Mouse (Mus musculus): ENCODE data around the gene Gorab. TPM values are rescaled to one million over a fixed set of nuclear protein-coding genes. Genes with fewer than 3 reads are reported as not detected.
A peak's percentile ranks its signal among the peaks of the same experiment; 100 is the strongest.

Gene Gorab
- 23.8 and 26.2 TPM in 2 replicates for polyA plus RNA-seq (2016; fragmentation: Nextera tagmentation; extraction: Ambion mirVana)

GRCm38 (mm10) chr1:163403498-163404126 lies at the start of gene Gorab:
Gene Gorab, minus strand, starts transcription at chr1:163403669.
- no peaks in the 10 kb centered on the region for H3K36me3 ChIP-seq (replicated peaks)
- peaks cover 12% of the 10 kb centered on the region for H3K4me1 ChIP-seq
- H3K4me3 ChIP-seq = peak within 1 kb of the TSS; percentile 73
- H3K9me3 ChIP-seq = no peaks in the 10 kb centered on the region
- under 1% methylated on average over 28 of the region's 28 CpGs for WGBS
- peak; percentile 95 for DNase-seq (ENCODE audit: extremely low spot score, low spot score)
- H3K27ac ChIP-seq = peak within 1 kb of the TSS; percentile 95
- H3K27me3 ChIP-seq (ENCODE audit: poor library complexity, severe bottlenecking) = no peaks in the 10 kb centered on the region

- Histone ChIP-seq H3K9me3 (no peaks in the 10 kb centered on the region), H3K4me3 (no peak overlapping the region), H3K4me1 (peaks cover 7% of the 10 kb centered on the region; the same call in 1 of the 2 replicates), H3K27ac (no peak overlapping the region), H3K27me3 (ENCODE audit: poor library complexity, severe bottlenecking) (no peaks in the 10 kb centered on the region), H3K36me3 (replicated peaks) (no peaks in the 10 kb centered on the region)
- DNase-seq (ENCODE audit: extremely low spot score, low spot score) = no peak
- WGBS = 48% methylated on average over 3 of the region's 3 CpGs
Observed at GRCm38 (mm10) chr1:163443832-163444231, 40.4 kb upstream of the Gorab start.

GRCm38 (mm10) chr1:163439002-163439401 lies 35.5 kb upstream of the Gorab start:
- Histone ChIP-seq H3K36me3 (replicated peaks) (no peaks in the 10 kb centered on the region), H3K27ac (no peak overlapping the region), H3K9me3 (peaks cover 5% of the 10 kb centered on the region; the same call in 1 of the 2 replicates), H3K4me1 (peaks cover 6% of the 10 kb centered on the region; the same call in 1 of the 2 replicates), H3K27me3 (ENCODE audit: poor library complexity, severe bottlenecking) (no peaks in the 10 kb centered on the region), H3K4me3 (no peak overlapping the region)
- WGBS = 91% methylated on average over 2 of the region's 2 CpGs
- DNase-seq (ENCODE audit: extremely low spot score, low spot score) = no peak

- WGBS = 50% methylated on average over 8 of the region's 8 CpGs
- Histone ChIP-seq H3K4me3 (no peak overlapping the region), H3K36me3 (replicated peaks) (no peaks in the 10 kb centered on the region), H3K4me1 (peaks cover 12% of the 10 kb centered on the region), H3K27me3 (ENCODE audit: poor library complexity, severe bottlenecking) (no peaks in the 10 kb centered on the region), H3K9me3 (no peaks in the 10 kb centered on the region), H3K27ac (peak overlapping the region; percentile 42)
- no peak for DNase-seq (ENCODE audit: extremely low spot score, low spot score)
Observed at GRCm38 (mm10) chr1:163423467-163424014, 20.1 kb upstream of the Gorab start.

- Histone ChIP-seq H3K4me3 (no peak overlapping the region), H3K9me3 (no peaks in the 10 kb centered on the region), H3K36me3 (replicated peaks) (no peaks in the 10 kb centered on the region), H3K27me3 (ENCODE audit: poor library complexity, severe bottlenecking) (no peaks in the 10 kb centered on the region), H3K4me1 (no peaks in the 10 kb centered on the region), H3K27ac (no peak overlapping the region)
- 77% methylated on average over 2 of the region's 2 CpGs for WGBS
- no peak for DNase-seq (ENCODE audit: extremely low spot score, low spot score)
Observed at GRCm38 (mm10) chr1:163417191-163417590, 13.7 kb upstream of the Gorab start.

GRCm38 (mm10) chr1:163414200-163414599 lies 10.7 kb upstream of the Gorab start:
- no peak for DNase-seq (ENCODE audit: extremely low spot score, low spot score)
- no peaks in the 10 kb centered on the region for H3K4me1 ChIP-seq
- no peak overlapping the region for H3K27ac ChIP-seq
- H3K9me3 ChIP-seq = no peaks in the 10 kb centered on the region
- no peak overlapping the region for H3K4me3 ChIP-seq
- no peaks in the 10 kb centered on the region for H3K27me3 ChIP-seq (ENCODE audit: poor library complexity, severe bottlenecking)
- H3K36me3 ChIP-seq (replicated peaks) = no peaks in the 10 kb centered on the region
- 89% methylated on average over 2 of the region's 2 CpGs for WGBS

GRCm38 (mm10) chr1:163406203-163406602 lies 2.7 kb upstream of the Gorab start:
- no peaks in the 10 kb centered on the region for H3K27me3 ChIP-seq (ENCODE audit: poor library complexity, severe bottlenecking)
- no peak overlapping the region for H3K27ac ChIP-seq
- H3K4me3 ChIP-seq = no peak overlapping the region
- peaks cover 12% of the 10 kb centered on the region for H3K4me1 ChIP-seq
- H3K9me3 ChIP-seq = no peaks in the 10 kb centered on the region
- 82% methylated on average over 3 of the region's 3 CpGs for WGBS
- H3K36me3 ChIP-seq (replicated peaks) = no peaks in the 10 kb centered on the region
- no peak for DNase-seq (ENCODE audit: extremely low spot score, low spot score)

GRCm38 (mm10) chr1:163391321-163391720 lies 12.1 kb downstream of the Gorab start:
- H3K4me3 ChIP-seq = no peak overlapping the region
- DNase-seq (ENCODE audit: extremely low spot score, low spot score) = no peak
- H3K27me3 ChIP-seq (ENCODE audit: poor library complexity, severe bottlenecking) = no peaks in the 10 kb centered on the region
- H3K4me1 ChIP-seq = no peaks in the 10 kb centered on the region
- no peak overlapping the region for H3K27ac ChIP-seq
- no peaks in the 10 kb centered on the region for H3K9me3 ChIP-seq
- WGBS = 81% methylated on average over 6 of the region's 6 CpGs
- H3K36me3 ChIP-seq (replicated peaks) = peaks cover 88% of the 10 kb centered on the region

- Histone ChIP-seq H3K4me3 (no peak overlapping the region), H3K9me3 (no peaks in the 10 kb centered on the region), H3K4me1 (no peaks in the 10 kb centered on the region), H3K27ac (no peak overlapping the region), H3K36me3 (replicated peaks) (peaks cover 87% of the 10 kb centered on the region), H3K27me3 (ENCODE audit: poor library complexity, severe bottlenecking) (no peaks in the 10 kb centered on the region)
- 88% methylated on average over 4 of the region's 4 CpGs for WGBS
- DNase-seq (ENCODE audit: extremely low spot score, low spot score) = no peak
Observed at GRCm38 (mm10) chr1:163390044-163390443, 13.4 kb downstream of the Gorab start.

- H3K9me3 ChIP-seq = no peaks in the 10 kb centered on the region
- H3K4me3 ChIP-seq = no peak overlapping the region
- no peak overlapping the region for H3K27ac ChIP-seq
- no peaks in the 10 kb centered on the region for H3K27me3 ChIP-seq (ENCODE audit: poor library complexity, severe bottlenecking)
- 84% methylated on average over 9 of the region's 9 CpGs for WGBS
- H3K4me1 ChIP-seq = peaks cover 4% of the 10 kb centered on the region; the same call in 1 of the 2 replicates
- peaks cover 72% of the 10 kb centered on the region for H3K36me3 ChIP-seq (replicated peaks)
- no peak for DNase-seq (ENCODE audit: extremely low spot score, low spot score)
Observed at GRCm38 (mm10) chr1:163386196-163386595, 17.3 kb downstream of the Gorab start.

GRCm38 (mm10) chr1:163383442-163384027 lies 19.9 kb downstream of the Gorab start:
- Histone ChIP-seq H3K36me3 (replicated peaks) (peaks cover 55% of the 10 kb centered on the region), H3K27me3 (ENCODE audit: poor library complexity, severe bottlenecking) (no peaks in the 10 kb centered on the region), H3K4me3 (no peak overlapping the region), H3K9me3 (no peaks in the 10 kb centered on the region), H3K4me1 (peaks cover 8% of the 10 kb centered on the region; the same call in 1 of the 2 replicates), H3K27ac (no peak overlapping the region)
- no peak for DNase-seq (ENCODE audit: extremely low spot score, low spot score)
- WGBS = 74% methylated on average over 5 of the region's 5 CpGs

- no peak for DNase-seq (ENCODE audit: extremely low spot score, low spot score)
- Histone ChIP-seq H3K4me1 (peaks cover 13% of the 10 kb centered on the region), H3K27me3 (ENCODE audit: poor library complexity, severe bottlenecking) (no peaks in the 10 kb centered on the region), H3K4me3 (no peak overlapping the region), H3K9me3 (no peaks in the 10 kb centered on the region), H3K36me3 (replicated peaks) (peaks cover 43% of the 10 kb centered on the region), H3K27ac (no peak overlapping the region)
- 93% methylated on average over 10 of the region's 10 CpGs for WGBS
Observed at GRCm38 (mm10) chr1:163382048-163382719, 21.3 kb downstream of the Gorab start.

GRCm38 (mm10) chr1:163380591-163380990 lies 22.9 kb downstream of the Gorab start:
- no peak overlapping the region for H3K27ac ChIP-seq
- H3K36me3 ChIP-seq (replicated peaks) = peaks cover 27% of the 10 kb centered on the region
- no peaks in the 10 kb centered on the region for H3K9me3 ChIP-seq
- H3K4me3 ChIP-seq = no peak overlapping the region
- no peak for DNase-seq (ENCODE audit: extremely low spot score, low spot score)
- H3K27me3 ChIP-seq (ENCODE audit: poor library complexity, severe bottlenecking) = no peaks in the 10 kb centered on the region
- WGBS = 71% methylated on average over 1 of the region's 1 CpGs
- peaks cover 13% of the 10 kb centered on the region for H3K4me1 ChIP-seq

Data from forebrain, embryonic 10.5 days (tissue).